Mouse (Mus musculus) layer of hippocampus, adult 2 months (tissue): ENCODE measurements around the gene Lhx5. TPM values are rescaled to one million over a fixed set of nuclear protein-coding genes. Genes with fewer than 3 reads are reported as not detected.

Source experiments
- DNase-seq, 2 experiments: peaks; one replicate each; pipeline ENCODE4 v3.0.0; 2022; ENCODE audit warnings: low spot score in 2 of 2
- H3K27ac ChIP-seq: fragments of 200-600 bp; 2 replicates; pipeline ENCODE4 v1.8.1; 2022
- H3K4me3 ChIP-seq: fragments of 200-600 bp; 2 replicates; pipeline ENCODE4 v1.8.1; 2022; ENCODE audit warnings: mild to moderate bottlenecking
- CTCF ChIP-seq: fragments of 200-600 bp; conservative IDR thresholded peaks from 2 replicates; pipeline ENCODE4 v1.8.1; 2022; ENCODE audit warnings: antibody characterized with exemption, mild to moderate bottlenecking, moderate library complexity
- total RNA-seq, 2 experiments: library from RNA; stranded (reverse); gene quantifications; 2 replicates each; pipeline ENCODE4 v1.2.3; 2021

Gene Lhx5
- total RNA-seq, 2 experiments from 2014 or later = 0.36 TPM; not detected in 1

GRCm38 (mm10) chr5:120479538-120479937 is 48.0 kb downstream of the Lhx5 start:
- TF ChIP-seq CTCF = peak; percentile 68
- Histone ChIP-seq H3K27ac (no peak overlapping the region), H3K4me3 (no peak overlapping the region)
- DNase-seq = no peak

GRCm38 (mm10) chr5:120481205-120481604 is 49.7 kb downstream of the Lhx5 start:
- H3K27ac ChIP-seq = no peak overlapping the region
- no peak for DNase-seq
- no peak for TF ChIP-seq CTCF
- no peak overlapping the region for H3K4me3 ChIP-seq

GRCm38 (mm10) chr5:120483399-120483798 is 51.9 kb downstream of the Lhx5 start:
- no peak for TF ChIP-seq CTCF
- no peak overlapping the region for H3K4me3 ChIP-seq
- no peak overlapping the region for H3K27ac ChIP-seq
- no peak for DNase-seq

GRCm38 (mm10) chr5:120487844-120488243 is 56.3 kb downstream of the Lhx5 start:
- no peak for DNase-seq
- Histone ChIP-seq H3K4me3 (no peak overlapping the region), H3K27ac (no peak overlapping the region)
- no peak for TF ChIP-seq CTCF

- Histone ChIP-seq H3K27ac (peak overlapping the region; percentile 83), H3K4me3 (no peak overlapping the region)
- no peak for TF ChIP-seq CTCF
- DNase-seq = peak; percentile 47 to 69
These were observed 59.2 kb downstream of the Lhx5 start for GRCm38 (mm10) chr5:120490679-120491192.

Other genes with a start within 250 kb of the Lhx5 start
- 1 to 10 TPM; 7.9 to 8.5 TPM for gene Sdsl, start 41.1 kb downstream of the Lhx5 start, total RNA-seq
- under 1 TPM in 1 of 2 experiments, not detected in 1; 0.31 TPM for gene Sds, start 44.8 kb downstream of the Lhx5 start, total RNA-seq
- gene Plbd2, start 71.9 kb downstream of the Lhx5 start, total RNA-seq = 10 to 100 TPM; 62.6 to 66.0 TPM
- gene Slc8b1, start 79.5 kb downstream of the Lhx5 start, total RNA-seq = 10 to 100 TPM in 1 of 2 experiments, 1 to 10 TPM in 1; 8.7 to 12.1 TPM
- gene Tpcn1, start 157.0 kb downstream of the Lhx5 start, total RNA-seq = 10 to 100 TPM; 34.8 to 40.8 TPM
- 1 to 10 TPM in 1 of 2 experiments, under 1 TPM in 1; 1.00 to 1.2 TPM for gene Iqcd, start 157.3 kb downstream of the Lhx5 start, total RNA-seq
- 10 to 100 TPM; 23.7 to 28.0 TPM for gene Rita1, start 180.9 kb downstream of the Lhx5 start, total RNA-seq
- gene Ddx54, start 181.0 kb downstream of the Lhx5 start, total RNA-seq = 10 to 100 TPM; 36.8 to 37.2 TPM
- under 1 TPM in 1 of 2 experiments, not detected in 1; 0.39 TPM for gene Cfap73, start 202.5 kb downstream of the Lhx5 start, total RNA-seq
- gene Rasal1, start 217.1 kb downstream of the Lhx5 start, total RNA-seq = 10 to 100 TPM; 91.9 to 96.6 TPM